Mouse (Mus musculus) bone marrow macrophage, adult 2 months (primary cell): ENCODE measurements around the gene Adamts16.

Experiments used
- CTCF ChIP-seq: IDR thresholded peaks from 2 replicates; pipeline ENCODE4 v1.5.1; 2012; ENCODE audit warnings: low read depth, mild to moderate bottlenecking, low read length, moderate library complexity
- POLR2A ChIP-seq: IDR thresholded peaks from 2 replicates; pipeline ENCODE4 v1.6.1; 2012; ENCODE audit warnings: mild to moderate bottlenecking, low read depth, low read length, borderline replicate concordance

- TF ChIP-seq POLR2A: no peak
- no peak for TF ChIP-seq CTCF
These were observed 107.7 kb downstream of the Adamts16 start for GRCm38 (mm10) chr13:70733911-70734310.
